Mouse (Mus musculus) embryonic facial prominence, embryonic 11.5 days (tissue): ENCODE results near the gene Ppp4r3a. TPM values are rescaled to one million over a fixed set of nuclear protein-coding genes. Genes with fewer than 3 reads are reported as not detected.

Experiments
- ATAC-seq: fragments of 200-750 bp; cut with Nextera tagmentation; replicated peaks from 2 replicates; pipeline ENCODE4 v1.8.0; 2017; ENCODE audit warnings: low read depth; ENCODE audit not compliant: insufficient number of reproducible peaks, low FRiP score, low TSS enrichment
- DNase-seq: peaks from one replicate; pipeline ENCODE4 v3.0.0-alpha.2; 2015; ENCODE audit warnings: low spot score
- H3K27ac ChIP-seq: fragments of 300-500 bp; sonication (generic); replicated peaks from 2 replicates; pipeline ENCODE4 v1.5.1; 2014; ENCODE audit warnings: mild to moderate bottlenecking, low read depth, low read length, control low read depth
- H3K27me3 ChIP-seq: fragments of 300-500 bp; sonication (generic); 2 replicates; pipeline ENCODE4 v1.6.1; 2014; ENCODE audit warnings: mild to moderate bottlenecking, low read length, moderate library complexity, mixed read lengths; ENCODE audit not compliant: control insufficient read depth, insufficient read depth
- H3K36me3 ChIP-seq: fragments of 300-500 bp; sonication (generic); replicated peaks from 2 replicates; pipeline ENCODE4 v1.6.1; 2014; ENCODE audit warnings: low read depth, mild to moderate bottlenecking, low read length, moderate library complexity, mixed read lengths; ENCODE audit not compliant: control insufficient read depth, insufficient read depth
- H3K4me1 ChIP-seq: fragments of 300-500 bp; sonication (generic); 2 replicates; pipeline ENCODE4 v1.6.1; 2014; ENCODE audit warnings: low read length, mixed read lengths; ENCODE audit not compliant: control insufficient read depth, insufficient read depth
- H3K4me2 ChIP-seq: fragments of 300-500 bp; sonication (generic); 2 replicates; pipeline ENCODE4 v1.6.1; 2014; ENCODE audit warnings: low read depth, mild to moderate bottlenecking, control low read depth, low read length, moderate library complexity
- H3K4me3 ChIP-seq: fragments of 300-500 bp; sonication (generic); 2 replicates; pipeline ENCODE4 v1.5.1; 2014; ENCODE audit warnings: low read depth, low read length, control low read depth
- H3K9ac ChIP-seq: fragments of 300-500 bp; sonication (generic); replicated peaks from 2 replicates; pipeline ENCODE4 v1.6.1; 2014; ENCODE audit warnings: mild to moderate bottlenecking, control low read depth, low read length
- H3K9me3 ChIP-seq: fragments of 300-500 bp; sonication (generic); replicated peaks from 2 replicates; pipeline ENCODE4 v1.6.1; 2016; ENCODE audit warnings: mild to moderate bottlenecking, low read length, inconsistent platforms, mixed read lengths; ENCODE audit not compliant: control insufficient read depth
- WGBS: fragments of 180-500 bp; shearing (Covaris S2); extraction: QIAGEN DNeasy Blood & Tissue Kit; methylation state at CpG from one replicate; pipeline ENCODE4 v1.1.7; 2014; 5-methylcytosine and 5-hydroxymethylcytosine counted together
- microRNA counts: library from miRNA; unstranded; fragments of <30 nt; microRNA quantifications from one replicate; lab custom pipeline; 2016
- microRNA-seq: library from miRNA; unstranded; fragments of <30 nt; microRNA quantifications from one replicate; pipeline ENCODE4, GENCODE M21; 2016; ENCODE audit warnings: borderline number of aligned reads
- polyA plus RNA-seq: library from polyadenylated mRNA; unstranded; fragments of >200 nt; fragmentation: Nextera tagmentation; extraction: Ambion mirVana; gene quantifications from 2 replicates; pipeline ENCODE4 v1.2.1, GENCODE M21; 2014

Gene Ppp4r3a
- polyA plus RNA-seq, 1 experiment from 2014 or later: 62.9 TPM

- no peak overlapping the region for H3K4me2 ChIP-seq
- ATAC-seq (peak; percentile 70), DNase-seq (peak; percentile 85)
- peaks cover 9% of the 10 kb centered on the region; the same call in 1 of the 2 replicates for H3K27me3 ChIP-seq
- WGBS: 10% methylated on average over 12 of the region's 12 CpGs
- peaks cover 4% of the 10 kb centered on the region for H3K4me1 ChIP-seq
- no peak overlapping the region for H3K27ac ChIP-seq
- H3K36me3 ChIP-seq: no peaks in the 10 kb centered on the region
- no peaks in the 10 kb centered on the region for H3K9me3 ChIP-seq
- H3K9ac ChIP-seq: no peak overlapping the region
- no peak overlapping the region for H3K4me3 ChIP-seq
Observed at GRCm38 (mm10) chr12:100990291-100990690, 93.2 kb downstream of the Ppp4r3a start.

GRCm38 (mm10) chr12:100989780-100990288 is 93.7 kb downstream of the Ppp4r3a start:
- H3K4me1 ChIP-seq: 0 out of 2 replicates have a peak, but pooled peaks cover 4% of the 10 kb centered on the region
- DNase-seq: no peak
- H3K27me3 ChIP-seq: peaks cover 9% of the 10 kb centered on the region; the same call in 1 of the 2 replicates
- H3K9me3 ChIP-seq: no peaks in the 10 kb centered on the region
- no peaks in the 10 kb centered on the region for H3K36me3 ChIP-seq
- no peak overlapping the region for H3K9ac ChIP-seq
- no peak overlapping the region for H3K4me2 ChIP-seq
- H3K4me3 ChIP-seq: no peak overlapping the region
- 57% methylated on average over 4 of the region's 4 CpGs for WGBS
- H3K27ac ChIP-seq: no peak overlapping the region
- ATAC-seq: 0 out of 2 replicates have a peak, but pooled peaks have one; percentile 24

MicroRNA genes within 50 kb of the gene (microRNA counts, 519-probe panel; counts per million panel counts)
- microRNA mmu-miR-1190 (lab: Ali Mortazavi, UCI): not detected

Small RNA genes lying within 50 kb of the gene (microRNA-seq; reads per million reads assigned to microRNA genes)
- not detected for gene Mir1190

Other genes starting within 250 kb of the Ppp4r3a start
- gene Gpr68, start 175.5 kb downstream of the Ppp4r3a start, polyA plus RNA-seq: 0.07 and 0.08 TPM in 2 replicates
- 4.8 and 5.2 TPM in 2 replicates for gene Ccdc88c, start 54.6 kb downstream of the Ppp4r3a start, polyA plus RNA-seq